Mouse (Mus musculus): Measurements from ENCODE around the gene 2700081O15Rik.
"Not testable (repeated sequence)": the region's sequence is repeated elsewhere in the genome, so short reads cannot be mapped to it uniquely, and the experiment has no call there.

2700081O15Rik gene

DNA sequence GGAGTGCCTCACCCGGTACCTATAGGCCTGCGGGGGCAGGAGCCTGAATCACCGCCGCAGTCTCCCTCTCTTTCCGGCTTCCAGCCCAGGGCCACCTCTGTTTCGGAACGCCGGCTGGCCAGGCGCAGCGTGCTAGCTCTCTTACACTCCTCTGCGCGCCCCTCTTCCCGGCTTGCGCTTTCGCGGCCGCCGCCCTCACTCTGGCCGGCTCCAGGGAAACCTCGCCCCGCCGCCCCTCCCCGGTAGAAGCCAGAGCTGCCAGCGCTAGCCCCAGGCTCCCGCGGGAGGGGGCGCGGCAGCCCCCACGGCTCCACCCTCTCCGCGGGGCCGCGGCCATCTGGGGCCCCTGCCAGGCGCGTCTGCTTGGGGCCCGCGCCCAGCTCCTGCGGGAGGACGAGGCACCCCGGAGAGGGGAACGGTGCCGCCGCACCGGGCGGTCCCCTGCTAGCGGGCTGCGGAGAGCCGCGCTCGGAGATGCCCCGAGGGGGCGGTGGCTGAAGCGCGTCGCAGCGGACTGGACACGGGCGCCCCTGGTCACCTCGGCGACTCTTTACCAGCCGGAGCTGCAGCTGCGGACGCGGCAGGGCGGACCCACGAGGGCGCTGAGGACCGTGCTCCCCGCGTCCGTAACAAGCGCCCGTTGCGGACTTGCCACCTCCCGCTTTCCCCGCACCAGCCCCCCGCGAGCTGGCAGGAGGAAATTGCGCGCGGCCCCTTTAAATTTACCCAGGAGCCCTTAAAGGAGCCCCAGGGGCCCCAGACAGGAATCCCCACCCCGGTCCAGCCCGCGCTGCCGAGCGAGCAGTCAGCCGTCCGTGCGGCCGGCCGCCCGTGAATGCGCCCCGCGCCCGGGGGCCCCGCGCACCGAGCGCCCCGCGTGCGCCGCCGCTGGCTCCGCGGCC, at the start of gene 2700081O15Rik:
Gene 2700081O15Rik, plus strand, starts transcription at position 792 of the 902 bp plus-strand sequence.
- peak; percentile 74 to 80 for DNase-seq (ENCODE audit: low spot score in 2 of 2)

- DNase-seq (ENCODE audit: low spot score in 2 of 2) = not testable (repeated sequence)
Measured at GRCm38 (mm10) chr19:7369469-7369868, 48.0 kb upstream of the 2700081O15Rik start.

DNA sequence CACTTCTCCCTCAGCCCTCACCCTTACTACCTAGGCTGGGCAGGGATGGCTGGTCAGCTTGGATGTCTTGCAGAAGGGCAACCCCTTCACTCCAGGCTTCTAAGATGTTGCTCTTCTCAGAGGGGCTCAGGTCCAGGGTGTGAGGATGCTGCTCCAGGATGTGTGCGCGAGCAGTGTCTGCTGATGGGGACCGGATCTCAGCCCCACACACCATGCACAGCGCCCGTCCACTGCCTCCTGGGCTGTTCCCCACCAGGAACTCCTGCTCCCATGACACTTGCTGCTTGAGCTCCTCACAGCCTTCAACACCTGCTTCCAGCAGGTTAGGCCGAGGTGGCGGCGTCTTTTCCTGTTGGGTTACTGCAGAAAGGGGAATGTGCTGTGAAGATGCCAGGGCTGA, 42.9 kb upstream of the 2700081O15Rik start:
- no peak for DNase-seq (ENCODE audit: low spot score in 2 of 2)

- DNase-seq (ENCODE audit: low spot score in 2 of 2) = no peak
Measured at GRCm38 (mm10) chr19:7377639-7378038, 39.8 kb upstream of the 2700081O15Rik start.

DNA sequence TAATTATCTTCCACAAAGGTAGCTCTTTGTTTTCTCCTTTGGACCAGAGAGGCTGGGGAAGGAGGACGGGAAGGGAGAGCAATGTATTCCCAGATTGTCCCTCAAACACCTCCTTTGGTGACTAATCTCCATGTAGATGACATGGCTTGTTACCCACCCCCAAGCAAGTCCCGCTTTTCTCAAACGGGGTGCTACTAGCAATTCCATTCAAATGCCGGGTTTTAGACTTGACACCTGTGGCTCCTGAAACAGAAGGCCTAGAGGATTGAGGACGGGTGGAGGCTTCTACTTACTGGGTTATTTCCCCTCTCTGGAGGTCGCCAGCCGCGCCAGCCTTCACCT, 35.5 kb upstream of the 2700081O15Rik start:
- no peak for DNase-seq (ENCODE audit: low spot score in 2 of 2)

DNA sequence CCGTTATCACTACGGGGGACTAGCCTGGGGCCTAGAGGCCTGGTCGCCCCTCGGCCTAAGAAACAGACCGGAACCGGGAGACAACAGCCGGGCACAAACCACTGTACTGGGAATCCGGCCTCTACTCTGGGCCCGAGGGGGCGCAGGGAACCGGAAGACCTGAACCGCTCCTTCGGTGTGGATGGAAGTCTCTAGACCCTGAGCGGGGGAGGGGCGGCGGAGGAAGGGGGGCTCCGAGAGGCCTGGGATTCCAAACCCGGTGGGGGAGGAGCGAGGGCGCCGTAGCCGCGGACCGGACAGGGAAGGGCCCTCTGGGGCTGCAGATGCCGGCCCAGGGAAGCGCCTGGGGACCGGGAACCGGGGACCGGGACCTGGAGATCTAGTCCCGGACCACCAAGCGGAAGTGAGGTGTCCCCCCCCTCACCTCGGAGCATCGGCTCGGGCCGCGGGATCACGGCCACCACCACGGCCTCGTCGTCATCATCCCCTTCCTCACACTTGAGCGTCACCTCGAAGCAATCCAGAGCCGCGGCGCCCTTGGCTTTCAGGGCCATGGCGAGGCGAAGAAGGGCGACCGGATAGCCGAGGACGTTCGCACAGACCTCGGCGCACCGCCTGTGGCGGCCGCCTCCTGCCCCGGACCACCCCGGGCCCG, 35.0 kb upstream of the 2700081O15Rik start:
- DNase-seq (ENCODE audit: low spot score in 2 of 2) = peak; percentile 48 to 57

GRCm38 (mm10) chr19:7382903-7383865, 34.2 kb upstream of the 2700081O15Rik start, which contains the start of gene Spindoc:
TSS of gene Spindoc (minus strand) at chr19:7382994.
- peak; percentile 99 for DNase-seq (ENCODE audit: low spot score in 2 of 2)

DNA sequence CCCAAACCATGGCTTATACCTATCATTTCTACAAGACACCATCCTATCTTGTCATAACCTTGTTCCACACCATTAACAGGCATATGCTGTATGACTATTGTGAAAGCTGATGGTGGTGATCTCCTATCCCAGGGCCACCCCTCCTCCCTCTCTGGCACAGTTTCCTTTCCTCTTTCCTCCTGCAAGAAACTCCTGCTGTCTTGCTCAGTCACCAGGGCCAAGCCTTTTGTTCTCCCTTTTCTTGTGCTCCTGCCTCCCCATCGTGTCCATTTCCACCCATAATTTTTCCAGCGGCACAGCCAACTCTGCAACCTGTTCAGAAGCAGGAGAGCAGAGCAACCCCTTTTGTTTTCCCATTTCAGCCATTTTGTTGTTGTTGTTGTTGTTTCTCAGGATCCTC, 31.4 kb upstream of the 2700081O15Rik start:
- no peak for DNase-seq (ENCODE audit: low spot score in 2 of 2)

GRCm38 (mm10) chr19:7388488-7388887, 28.9 kb upstream of the 2700081O15Rik start:
- no peak for DNase-seq (ENCODE audit: low spot score in 2 of 2)

- not testable (repeated sequence) for DNase-seq (ENCODE audit: low spot score in 2 of 2)
Measured at GRCm38 (mm10) chr19:7396867-7397826, 20.3 kb upstream of the 2700081O15Rik start.

DNA sequence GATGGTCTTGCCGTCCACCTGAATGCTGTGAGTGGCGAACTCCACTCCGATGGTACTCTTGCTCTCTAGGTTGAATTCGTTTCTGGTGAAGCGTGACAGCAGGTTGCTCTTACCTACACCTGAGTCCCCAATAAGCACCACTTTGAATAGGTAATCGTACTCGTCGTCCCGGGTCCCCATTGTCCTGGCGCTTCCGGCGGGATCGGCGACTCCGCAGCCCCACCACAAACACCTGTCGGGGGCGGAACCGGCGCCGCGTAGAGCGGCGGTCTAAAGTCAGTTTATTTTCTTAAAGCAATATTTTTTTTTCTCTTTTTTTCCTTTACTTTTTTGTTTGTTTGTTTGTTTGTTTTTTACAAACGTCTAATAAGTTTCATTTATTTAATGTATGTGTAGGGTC, 18.5 kb upstream of the 2700081O15Rik start:
- DNase-seq (ENCODE audit: low spot score in 2 of 2) = not testable (repeated sequence)

GRCm38 (mm10) chr19:7400635-7401034, 16.8 kb upstream of the 2700081O15Rik start:
- DNase-seq (ENCODE audit: low spot score in 2 of 2) = no peak

DNA sequence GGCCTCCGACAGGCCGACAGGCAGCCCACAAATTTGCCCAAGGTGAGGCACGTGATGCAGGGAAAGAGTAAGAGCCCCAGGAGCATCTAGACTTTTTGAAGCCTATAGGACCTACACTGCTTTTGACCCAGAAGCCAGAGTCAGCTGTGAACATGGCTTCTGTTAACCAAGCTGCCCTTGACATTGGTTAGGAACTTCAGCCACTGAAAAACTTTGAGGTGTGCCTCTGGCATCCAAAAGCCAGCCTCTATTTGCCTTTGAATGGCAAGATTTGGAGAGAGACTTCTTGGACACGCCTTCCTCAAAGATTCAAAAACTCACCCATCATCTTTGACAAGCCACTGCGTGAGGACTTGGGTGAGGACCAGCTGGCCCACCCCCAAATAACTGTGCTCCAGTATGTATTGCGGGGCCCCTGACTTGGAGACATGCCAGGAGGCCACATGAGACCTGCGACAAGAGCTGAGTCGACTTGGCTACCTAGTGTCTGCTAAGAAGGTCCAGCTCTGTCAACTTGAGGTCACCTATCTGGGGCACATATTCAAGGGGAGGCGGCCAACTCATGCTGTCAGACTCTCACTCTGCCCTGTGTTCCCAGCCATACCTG, 12.7 kb upstream of the 2700081O15Rik start:
- DNase-seq (ENCODE audit: low spot score in 2 of 2) = no peak

DNA sequence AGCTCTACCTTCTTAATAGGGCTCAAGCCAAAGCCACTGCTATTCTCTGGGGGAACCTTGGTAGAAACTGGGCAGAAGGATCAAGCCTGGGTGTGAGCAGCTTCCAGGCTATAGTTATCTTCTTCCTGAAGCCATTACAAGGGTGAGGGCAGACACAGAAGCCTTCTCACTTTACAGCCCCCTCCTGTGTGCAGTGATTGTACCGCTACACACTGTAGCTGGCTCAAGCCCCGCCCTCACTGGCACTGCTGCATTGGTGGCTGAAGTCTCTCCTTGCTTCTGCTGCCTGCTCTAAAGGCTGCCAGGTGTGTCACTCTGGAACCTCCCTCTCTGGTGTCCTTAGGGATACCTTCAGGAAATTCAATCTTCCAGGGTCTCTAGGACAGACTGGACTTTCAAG, 5.1 kb upstream of the 2700081O15Rik start:
- no peak for DNase-seq (ENCODE audit: low spot score in 2 of 2)

DNA sequence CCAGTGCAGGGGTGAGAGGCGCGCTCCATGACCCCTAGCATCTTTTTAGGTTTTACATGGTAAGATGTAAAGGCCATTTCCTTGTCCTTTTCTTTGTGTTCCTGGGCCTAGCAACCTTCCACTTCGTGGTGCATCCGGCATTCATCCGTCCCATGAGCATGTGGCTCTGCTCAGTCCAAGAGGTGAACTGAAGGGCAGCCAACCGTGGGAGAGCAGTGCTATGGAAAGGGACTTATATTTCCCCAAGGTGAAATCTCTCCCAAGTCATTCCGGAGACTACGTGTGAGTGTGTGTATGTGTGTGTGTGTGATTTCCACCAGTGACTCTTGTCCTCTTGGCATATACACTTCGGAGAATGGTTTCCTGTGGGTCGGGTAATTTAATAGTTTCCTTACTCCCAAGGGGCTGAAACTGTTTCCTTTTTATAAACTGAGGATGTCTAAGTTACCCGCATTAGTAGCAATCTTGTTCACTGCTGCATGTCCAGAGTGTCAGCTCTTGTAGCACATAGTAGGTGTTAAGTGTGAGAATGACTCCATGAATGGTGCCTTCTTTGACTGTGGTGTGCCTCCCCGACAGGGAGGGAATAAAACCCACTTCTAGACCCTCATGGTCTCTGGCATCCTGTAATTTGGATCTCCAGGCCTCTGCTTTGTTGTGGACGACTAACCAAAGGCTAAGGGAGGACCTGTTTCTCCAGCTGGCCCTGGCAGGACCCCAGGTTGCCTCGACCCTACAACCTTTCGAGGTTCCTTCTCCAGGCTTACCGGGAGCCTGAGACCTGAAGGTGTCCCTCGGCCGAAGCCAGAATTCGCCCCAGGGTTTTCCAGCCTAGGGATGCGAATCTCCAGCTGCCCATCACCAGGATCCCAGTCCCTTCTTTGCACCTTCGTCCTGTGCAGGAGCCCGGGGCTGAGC, 1.2 kb upstream of the 2700081O15Rik start:
- DNase-seq (ENCODE audit: low spot score in 2 of 2) = no peak

- peak; percentile 64 to 78 for DNase-seq (ENCODE audit: low spot score in 2 of 2)
Measured at GRCm38 (mm10) chr19:7417911-7418849, 755 bp downstream of the 2700081O15Rik start.

- no peak for DNase-seq (ENCODE audit: low spot score in 2 of 2)
Measured at GRCm38 (mm10) chr19:7419134-7419533, 1.7 kb downstream of the 2700081O15Rik start.

GRCm38 (mm10) chr19:7420108-7420507, 2.7 kb downstream of the 2700081O15Rik start:
- no peak for DNase-seq (ENCODE audit: low spot score in 2 of 2)
